Mouse (Mus musculus) mouse embryonic stem cell (cell line): Measurements from ENCODE around the gene Gng7.
"Not testable (repeated sequence)": the region's sequence is repeated elsewhere in the genome, so short reads cannot be mapped to it uniquely, and the experiment has no call there.

Source experiments
- in situ Hi-C, 2 experiments: fragments of 300-500 bp; cut with MboI; formaldehyde crosslinking; loops; 1 replicate in 1 of 2; 3 replicates in 1 of 2; pipeline ENCODE4 v1.14.3; 2019 to 2020; ENCODE audit warnings: low sequenced_read_pairs in 2 of 2, low pct_unique_long_range_greater_than_20kb in 1 of 2, mixed read lengths in 1 of 2; ENCODE audit not compliant: unreplicated experiment in 1 of 2

The Gng7 gene

GRCm38 (mm10) chr10:81014393-81015384 lies at the start of gene Gng7:
Gene Gng7 (minus strand): TSS chr10:81014945.
- in situ Hi-C loops = no loop called here

DNA sequence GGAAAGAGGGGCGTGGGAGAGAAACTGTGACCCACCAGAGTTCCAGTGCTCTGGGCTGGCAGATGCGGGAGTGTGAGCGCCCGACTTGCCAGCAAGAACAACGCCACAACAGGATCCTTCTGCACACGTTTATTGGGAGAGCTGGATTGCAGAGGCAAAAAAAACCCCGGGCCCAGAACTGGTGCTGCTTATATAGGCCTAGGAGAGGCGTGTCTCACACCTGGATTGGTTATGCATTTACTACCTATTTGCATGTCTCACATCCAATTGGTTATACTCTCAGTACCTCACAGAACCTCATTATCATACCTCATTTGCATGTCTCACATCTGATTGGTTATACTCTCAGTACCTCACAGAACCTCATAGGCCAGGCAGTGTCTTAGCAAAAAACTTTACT lies 49.8 kb upstream of the Gng7 start:
- in situ Hi-C loops = not testable (repeated sequence)

GRCm38 (mm10) chr10:81062710-81063109 lies 48.0 kb upstream of the Gng7 start:
- in situ Hi-C loops = no loop called here

GRCm38 (mm10) chr10:81059603-81060543 lies 45.1 kb upstream of the Gng7 start, which contains the start of gene Sgta:
Gene Sgta (minus strand): TSS chr10:81060181.
- in situ Hi-C loops = no loop called here

- in situ Hi-C loops = no loop called here
Measured at GRCm38 (mm10) chr10:81058896-81059295, 44.2 kb upstream of the Gng7 start.

DNA sequence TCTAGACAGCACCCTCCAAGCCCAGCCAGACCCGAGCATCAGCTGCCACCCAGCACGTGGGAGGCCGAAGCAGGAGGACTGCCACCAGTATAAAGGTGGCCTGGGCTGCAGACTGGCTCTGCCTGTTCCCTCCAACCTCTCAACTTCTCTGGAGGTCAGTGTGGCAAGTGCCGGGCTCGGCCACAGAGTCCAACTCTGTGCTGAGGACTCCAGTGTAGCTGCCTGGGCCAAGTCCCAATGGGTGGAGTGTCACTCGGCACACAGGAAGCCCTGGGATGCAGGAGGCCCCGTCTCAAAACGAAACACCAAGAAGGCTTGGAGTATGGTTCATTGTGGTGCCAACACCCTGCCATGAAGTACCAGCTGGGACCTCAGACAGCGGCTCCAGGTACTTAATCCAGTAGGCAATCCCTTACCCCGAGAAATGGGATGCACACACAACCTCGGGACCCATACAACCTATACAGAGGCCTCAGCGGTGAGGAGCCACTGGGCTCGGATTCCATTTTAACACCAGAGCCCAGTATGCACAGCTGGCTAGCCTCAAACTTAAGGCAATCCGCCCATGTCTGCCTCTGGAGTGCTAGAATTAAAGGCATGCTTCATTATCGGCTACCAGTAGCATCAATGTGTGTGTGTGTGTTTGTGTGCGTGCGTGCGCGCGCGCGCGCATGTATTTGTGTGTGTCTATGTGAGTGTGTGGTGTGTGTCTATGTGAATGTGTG lies 42.8 kb upstream of the Gng7 start:
- in situ Hi-C loops = no loop called here

GRCm38 (mm10) chr10:81055802-81056340 lies 41.1 kb upstream of the Gng7 start:
- in situ Hi-C loops = not testable (repeated sequence)

GRCm38 (mm10) chr10:81055169-81055568 lies 40.4 kb upstream of the Gng7 start:
- in situ Hi-C loops = no loop called here

DNA sequence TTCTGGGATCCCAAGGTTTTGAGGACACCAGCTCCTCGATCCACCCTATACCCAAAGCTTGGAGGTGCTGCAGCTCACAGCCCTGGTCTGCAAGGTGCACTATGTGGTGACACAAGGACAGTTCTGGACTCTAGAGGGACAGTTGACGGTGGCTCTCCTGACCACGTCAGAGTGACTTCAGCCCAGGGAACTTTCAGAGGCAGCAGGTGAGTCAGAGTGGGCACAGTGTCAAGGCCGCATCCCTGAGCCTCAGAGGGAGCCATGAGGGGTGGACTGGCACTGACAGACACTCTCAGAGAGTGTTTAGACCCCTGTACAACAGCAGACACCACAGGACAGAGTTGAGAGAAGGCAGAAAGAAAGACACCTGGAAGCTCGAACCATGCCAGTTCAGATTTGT lies 37.8 kb upstream of the Gng7 start:
- in situ Hi-C loops = no loop called here

GRCm38 (mm10) chr10:81051133-81051532 lies 36.4 kb upstream of the Gng7 start:
- in situ Hi-C loops = no loop called here

DNA sequence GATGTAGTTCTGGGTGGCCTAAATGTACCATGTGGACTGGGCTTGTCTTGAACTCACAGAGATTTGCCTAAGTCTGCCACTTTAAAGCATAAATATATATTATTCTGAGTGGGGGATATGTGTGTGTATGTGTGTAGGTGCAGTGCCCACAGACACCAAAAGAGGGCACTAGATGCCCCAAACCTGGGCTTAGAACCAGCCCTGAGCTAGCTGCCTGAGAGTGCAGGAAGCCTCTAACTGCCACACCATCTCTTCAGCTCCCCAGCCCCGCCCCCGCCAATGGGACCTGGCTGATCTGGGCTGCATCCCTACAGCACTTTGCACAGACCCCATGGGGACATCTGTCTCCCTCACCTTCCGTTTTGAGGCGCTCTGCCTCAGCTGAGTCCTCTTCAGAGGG lies 35.9 kb upstream of the Gng7 start:
- in situ Hi-C loops = no loop called here

GRCm38 (mm10) chr10:81045246-81045645 lies 30.5 kb upstream of the Gng7 start:
- in situ Hi-C loops = not testable (repeated sequence)

DNA sequence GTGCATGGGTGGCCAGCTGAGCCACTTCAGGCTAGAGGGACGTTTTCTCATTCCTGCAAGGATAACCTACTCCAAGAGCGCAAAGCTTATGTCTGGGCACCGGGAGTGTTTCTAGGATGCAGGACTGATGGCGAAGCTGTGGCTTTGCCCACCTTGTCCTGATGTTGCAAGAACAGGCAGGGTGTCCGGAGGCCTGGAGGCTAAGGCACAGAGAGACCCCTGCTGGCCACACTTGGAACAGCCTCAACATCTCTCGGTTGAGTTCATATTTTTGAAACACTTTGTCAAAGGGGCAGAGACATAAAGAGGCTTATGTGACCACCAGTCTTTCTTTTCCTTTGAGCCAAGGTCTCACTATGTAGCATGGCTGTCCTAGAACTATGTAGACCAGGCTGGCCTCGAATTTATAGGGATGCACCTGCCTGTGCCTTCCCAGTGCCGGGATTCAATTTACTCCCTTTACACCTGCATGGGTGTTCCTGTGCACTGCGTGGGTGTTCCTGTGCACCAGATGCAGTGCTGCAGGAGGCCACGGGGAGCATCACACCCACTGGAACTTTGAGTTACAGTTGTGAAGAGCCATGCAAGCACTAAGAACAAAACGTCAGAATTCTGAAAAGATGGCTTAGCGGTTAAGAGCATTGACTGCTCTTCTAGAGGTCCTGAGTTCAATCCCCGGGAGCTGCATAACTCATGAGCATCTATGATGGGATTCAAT lies 26.9 kb upstream of the Gng7 start:
- in situ Hi-C loops = no loop called here

DNA sequence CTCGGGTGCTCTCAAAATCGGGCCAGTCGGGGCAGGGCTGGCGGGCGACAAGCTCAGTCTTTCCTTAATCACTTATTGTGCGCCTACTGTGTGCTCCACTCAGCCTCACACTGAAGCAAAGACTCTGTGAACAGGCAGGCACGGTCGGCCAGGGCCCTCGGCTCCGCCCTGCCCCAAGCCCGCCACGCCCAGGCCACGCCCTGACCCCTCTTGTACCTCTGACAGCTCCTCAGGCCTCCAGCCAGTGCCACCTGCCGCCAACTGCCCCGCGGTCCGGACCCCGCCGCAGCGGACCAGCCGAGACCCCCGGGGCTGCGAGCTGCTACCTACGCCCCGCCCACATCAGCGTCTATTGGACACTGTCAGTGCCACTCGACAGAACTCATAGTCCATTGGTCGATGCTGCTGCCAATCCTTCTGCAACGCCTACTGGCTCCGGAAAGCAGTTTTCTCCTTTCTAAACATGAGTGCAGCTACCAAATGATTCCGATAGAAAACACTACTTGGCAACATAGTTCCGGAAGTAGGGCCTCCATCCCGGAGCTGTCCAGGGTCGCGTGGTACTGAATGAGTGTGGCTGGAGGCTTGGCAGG lies 22.3 kb upstream of the Gng7 start, which contains the start of gene Slc39a3:
Gene Slc39a3, minus strand, starts transcription at position 439 of the 593 bp plus-strand sequence.
- in situ Hi-C loops = no loop called here

- in situ Hi-C loops = no loop called here
Measured at GRCm38 (mm10) chr10:81036251-81036650, 21.5 kb upstream of the Gng7 start.

DNA sequence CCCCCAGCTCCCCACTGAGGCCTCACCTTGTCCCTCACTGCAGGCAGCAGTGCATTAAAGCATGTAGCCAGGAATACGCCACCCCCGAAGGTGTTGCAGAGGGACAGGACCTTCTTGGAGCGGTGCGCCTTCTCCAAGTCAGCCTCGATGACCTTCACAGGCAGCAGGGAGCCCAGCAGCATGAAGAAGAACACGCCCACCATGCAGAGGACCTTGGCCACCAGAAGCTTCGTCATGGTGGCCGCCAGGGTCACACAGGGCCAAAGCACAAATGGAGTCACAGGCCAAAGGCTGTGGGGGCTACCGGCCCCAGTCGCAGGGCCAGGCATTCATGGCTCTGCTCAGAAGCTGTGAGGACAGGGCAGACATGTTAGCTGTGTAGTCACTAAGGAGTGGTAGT lies 18.8 kb upstream of the Gng7 start:
- in situ Hi-C loops = no loop called here

DNA sequence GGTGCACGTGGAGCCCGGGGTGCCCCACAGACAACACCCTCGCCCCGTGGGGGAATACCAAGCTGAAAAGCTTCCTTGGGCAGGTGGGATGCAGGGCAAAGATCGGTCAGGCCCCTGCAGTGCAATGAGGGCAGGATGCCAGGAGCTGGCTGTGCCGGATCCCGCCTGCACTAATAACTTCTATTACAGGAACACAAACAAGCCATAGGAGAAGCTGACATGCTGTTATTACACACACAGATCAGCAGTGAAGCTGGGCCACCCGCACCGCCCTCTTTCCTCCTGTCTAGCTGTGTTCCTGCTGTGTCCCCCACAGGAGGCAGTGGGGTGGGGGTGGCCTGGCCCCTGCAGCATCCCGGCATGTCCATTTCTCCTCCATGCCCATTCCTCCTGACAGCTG lies 14.3 kb upstream of the Gng7 start:
- in situ Hi-C loops = loop anchor here in 1 of 2 experiments (10.0 kb wide), 1 partner anchor 146 kb away; the partner anchor contains the start of gene Eef2
